Mouse (Mus musculus) forebrain, embryonic 14.5 days (tissue): ENCODE data around the gene Zbtb9. TPM values are rescaled to one million over a fixed set of nuclear protein-coding genes. Genes with fewer than 3 reads are reported as not detected.

Experiments used
- ATAC-seq: fragments of 200-750 bp; cut with Nextera tagmentation; 2 replicates; pipeline ENCODE4 v1.8.0; 2017; ENCODE audit warnings: mild to moderate bottlenecking, moderate library complexity
- DNase-seq: peaks from one replicate; pipeline ENCODE4 v3.0.0-alpha.2; 2015; ENCODE audit warnings: low spot score
- H3K27ac ChIP-seq: fragments of 300-500 bp; sonication (generic); 2 replicates; pipeline ENCODE4 v1.5.1; 2014; ENCODE audit warnings: low read depth, mild to moderate bottlenecking, control low read depth, low read length, moderate library complexity
- H3K27me3 ChIP-seq: fragments of 300-500 bp; sonication (generic); replicated peaks from 2 replicates; pipeline ENCODE4 v1.6.1; 2014; ENCODE audit warnings: low read length, control low read depth, mixed read lengths; ENCODE audit not compliant: control insufficient read depth, insufficient read depth
- H3K36me3 ChIP-seq: fragments of 300-500 bp; sonication (generic); 2 replicates; pipeline ENCODE4 v1.6.1; 2014; ENCODE audit warnings: low read length, control low read depth; ENCODE audit not compliant: control insufficient read depth, insufficient read depth
- H3K4me1 ChIP-seq: fragments of 300-500 bp; sonication (generic); 2 replicates; pipeline ENCODE4 v1.6.1; 2014; ENCODE audit warnings: antibody characterized with exemption, low read length, control low read depth; ENCODE audit not compliant: control insufficient read depth, insufficient read depth
- H3K4me2 ChIP-seq: fragments of 300-500 bp; sonication (generic); 2 replicates; pipeline ENCODE4 v1.6.1; 2014; ENCODE audit warnings: mild to moderate bottlenecking, control low read depth, low read length
- H3K4me3 ChIP-seq: fragments of 300-500 bp; sonication (generic); 2 replicates; pipeline ENCODE4 v1.5.1; 2014; ENCODE audit warnings: low read depth, low read length, control low read depth
- H3K9ac ChIP-seq: fragments of 300-500 bp; sonication (generic); 2 replicates; pipeline ENCODE4 v1.6.1; 2014; ENCODE audit warnings: mild to moderate bottlenecking, low read length, control low read depth, moderate library complexity
- H3K9me3 ChIP-seq: fragments of 300-500 bp; sonication (generic); replicated peaks from 2 replicates; pipeline ENCODE4 v1.6.1; 2016; ENCODE audit warnings: low read length, control low read depth, mixed read lengths; ENCODE audit not compliant: control insufficient read depth
- WGBS: fragments of 180-500 bp; shearing (Covaris S2); extraction: QIAGEN DNeasy Blood & Tissue Kit; methylation state at CpG from one replicate; pipeline ENCODE4 v1.1.7; 2014; 5-methylcytosine and 5-hydroxymethylcytosine counted together
- polyA plus RNA-seq: library from polyadenylated mRNA; unstranded; fragments of >200 nt; fragmentation: Nextera tagmentation; extraction: Ambion mirVana; gene quantifications from 2 replicates; pipeline ENCODE4 v1.2.1, GENCODE M21; 2014

Zbtb9 gene
- polyA plus RNA-seq, 1 experiment from 2014 or later: 9.1 TPM

- peaks cover 43% of the 10 kb centered on the region for H3K4me1 ChIP-seq
- 3% methylated on average over 23 of the region's 23 CpGs for WGBS
- peak overlapping the region; percentile 91 for H3K4me2 ChIP-seq
- H3K4me3 ChIP-seq: peak overlapping the region; percentile 32
- peak overlapping the region; percentile 63 for H3K9ac ChIP-seq
- no peak; the same call in 1 of the 2 replicates for ATAC-seq
- peaks cover 28% of the 10 kb centered on the region for H3K36me3 ChIP-seq
- H3K9me3 ChIP-seq: no peaks in the 10 kb centered on the region
- H3K27ac ChIP-seq: peak overlapping the region; percentile 71; the same call in 1 of the 2 replicates
- H3K27me3 ChIP-seq: no peaks in the 10 kb centered on the region
- DNase-seq: no peak
Measured at GRCm38 (mm10) chr17:26951952-26952877, 20.8 kb upstream of the Zbtb9 start.

DNA sequence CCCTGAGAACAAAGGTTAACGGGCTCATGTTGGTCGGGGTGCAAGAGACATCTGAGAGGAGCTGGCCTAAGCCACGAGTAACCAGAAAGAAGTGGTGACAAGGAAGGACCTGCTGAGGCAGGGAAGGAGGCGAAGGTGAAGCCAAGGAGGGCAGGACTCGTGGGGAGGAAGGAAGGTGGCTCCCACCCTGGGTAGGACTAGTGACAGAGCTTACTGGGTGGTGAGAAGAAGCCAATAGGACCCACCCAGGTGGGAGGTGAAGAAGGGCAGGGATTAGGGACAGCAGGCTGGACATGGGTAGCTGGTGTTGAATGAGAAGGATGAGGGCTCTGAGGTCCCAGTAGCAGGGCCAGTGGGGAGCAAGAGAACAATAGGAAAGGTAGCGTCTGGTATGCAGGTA lies 19.8 kb upstream of the Zbtb9 start:
- peak overlapping the region; percentile 91 for H3K4me2 ChIP-seq
- WGBS: 20% methylated on average over 6 of the region's 6 CpGs
- DNase-seq (no peak), ATAC-seq (no peak)
- H3K4me3 ChIP-seq: peak overlapping the region; percentile 32; the same call in 1 of the 2 replicates
- peaks cover 36% of the 10 kb centered on the region for H3K4me1 ChIP-seq
- H3K27ac ChIP-seq: no peak overlapping the region
- peak overlapping the region; percentile 63 for H3K9ac ChIP-seq
- peaks cover 38% of the 10 kb centered on the region for H3K36me3 ChIP-seq
- no peaks in the 10 kb centered on the region for H3K27me3 ChIP-seq
- H3K9me3 ChIP-seq: no peaks in the 10 kb centered on the region

GRCm38 (mm10) chr17:26953726-26954125 lies 19.2 kb upstream of the Zbtb9 start:
- peaks cover 36% of the 10 kb centered on the region for H3K4me1 ChIP-seq
- H3K27ac ChIP-seq: no peak overlapping the region
- H3K9ac ChIP-seq: peak overlapping the region; percentile 63
- peak overlapping the region; percentile 91 for H3K4me2 ChIP-seq
- ATAC-seq (no peak), DNase-seq (no peak)
- 16% methylated on average over 14 of the region's 16 CpGs for WGBS
- no peaks in the 10 kb centered on the region for H3K9me3 ChIP-seq
- H3K36me3 ChIP-seq: peaks cover 43% of the 10 kb centered on the region
- 0 out of 2 replicates have a peak overlapping the region, but pooled peaks have one; percentile 32 for H3K4me3 ChIP-seq
- no peaks in the 10 kb centered on the region for H3K27me3 ChIP-seq

GRCm38 (mm10) chr17:26956309-26956708 lies 16.7 kb upstream of the Zbtb9 start:
- H3K9me3 ChIP-seq: no peaks in the 10 kb centered on the region
- H3K27me3 ChIP-seq: no peaks in the 10 kb centered on the region
- H3K9ac ChIP-seq: no peak overlapping the region
- H3K36me3 ChIP-seq: peaks cover 68% of the 10 kb centered on the region
- H3K4me2 ChIP-seq: no peak overlapping the region
- ATAC-seq (no peak), DNase-seq (no peak)
- peaks cover 16% of the 10 kb centered on the region for H3K4me1 ChIP-seq
- H3K27ac ChIP-seq: no peak overlapping the region
- no peak overlapping the region for H3K4me3 ChIP-seq
- 84% methylated on average over 5 of the region's 5 CpGs for WGBS

- Histone ChIP-seq H3K4me1 (peaks cover 14% of the 10 kb centered on the region), H3K4me3 (no peak overlapping the region), H3K9me3 (no peaks in the 10 kb centered on the region), H3K27ac (no peak overlapping the region), H3K9ac (no peak overlapping the region), H3K27me3 (no peaks in the 10 kb centered on the region), H3K4me2 (no peak overlapping the region), H3K36me3 (peaks cover 74% of the 10 kb centered on the region)
- no peak for DNase-seq
- no peak for ATAC-seq
- WGBS: 92% methylated on average over 18 of the region's 18 CpGs
Measured at GRCm38 (mm10) chr17:26956895-26957294, 16.1 kb upstream of the Zbtb9 start.

DNA sequence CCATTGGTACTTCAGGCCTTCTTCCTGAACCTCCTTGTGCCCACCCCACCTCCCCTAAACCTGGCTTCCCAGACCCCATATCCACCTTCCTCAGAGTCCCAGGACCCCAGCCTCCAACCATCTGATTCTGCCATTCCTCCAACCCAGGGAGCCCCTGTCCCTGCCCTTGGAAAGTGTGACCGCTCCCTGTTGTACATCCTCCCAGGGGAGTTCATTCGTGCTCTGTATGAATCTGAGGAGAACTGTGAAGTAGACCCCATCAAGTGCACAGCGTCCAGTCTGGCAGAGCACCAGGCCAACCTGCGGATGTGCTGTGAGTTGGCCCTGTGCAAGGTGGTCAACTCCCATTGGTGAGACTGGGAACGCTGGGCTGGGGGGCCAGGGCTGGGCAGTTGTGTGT lies 15.1 kb upstream of the Zbtb9 start:
- WGBS: 96% methylated on average over 5 of the region's 5 CpGs
- Histone ChIP-seq H3K4me3 (no peak overlapping the region), H3K4me2 (no peak overlapping the region), H3K27me3 (no peaks in the 10 kb centered on the region), H3K9ac (no peak overlapping the region), H3K4me1 (peaks cover 4% of the 10 kb centered on the region), H3K9me3 (no peaks in the 10 kb centered on the region), H3K36me3 (peaks cover 84% of the 10 kb centered on the region), H3K27ac (no peak overlapping the region)
- ATAC-seq (no peak), DNase-seq (no peak)

GRCm38 (mm10) chr17:26958880-26959279 lies 14.1 kb upstream of the Zbtb9 start:
- H3K27ac ChIP-seq: no peak overlapping the region
- no peaks in the 10 kb centered on the region for H3K27me3 ChIP-seq
- no peaks in the 10 kb centered on the region for H3K4me1 ChIP-seq
- peaks cover 91% of the 10 kb centered on the region for H3K36me3 ChIP-seq
- no peak overlapping the region for H3K4me2 ChIP-seq
- ATAC-seq (no peak), DNase-seq (no peak)
- WGBS: 63% methylated on average over 5 of the region's 5 CpGs
- no peak overlapping the region for H3K4me3 ChIP-seq
- no peak overlapping the region for H3K9ac ChIP-seq
- no peaks in the 10 kb centered on the region for H3K9me3 ChIP-seq

GRCm38 (mm10) chr17:26959815-26960214 lies 13.2 kb upstream of the Zbtb9 start:
- ATAC-seq (no peak), DNase-seq (no peak)
- H3K36me3 ChIP-seq: peaks cover 96% of the 10 kb centered on the region
- 95% methylated on average over 4 of the region's 4 CpGs for WGBS
- no peak overlapping the region for H3K9ac ChIP-seq
- H3K4me3 ChIP-seq: no peak overlapping the region
- H3K4me1 ChIP-seq: no peaks in the 10 kb centered on the region
- no peaks in the 10 kb centered on the region for H3K27me3 ChIP-seq
- H3K27ac ChIP-seq: no peak overlapping the region
- no peaks in the 10 kb centered on the region for H3K9me3 ChIP-seq
- H3K4me2 ChIP-seq: no peak overlapping the region

- Histone ChIP-seq H3K4me2 (no peak overlapping the region), H3K4me3 (no peak overlapping the region), H3K4me1 (no peaks in the 10 kb centered on the region), H3K27ac (no peak overlapping the region), H3K27me3 (no peaks in the 10 kb centered on the region), H3K9ac (no peak overlapping the region), H3K9me3 (no peaks in the 10 kb centered on the region), H3K36me3 (peaks cover 96% of the 10 kb centered on the region)
- ATAC-seq (no peak), DNase-seq (no peak)
- WGBS: 93% methylated on average over 21 of the region's 21 CpGs
Measured at GRCm38 (mm10) chr17:26961572-26962240, 11.3 kb upstream of the Zbtb9 start.
